Mouse (Mus musculus): ENCODE results near the gene Cutc.

DNA sequence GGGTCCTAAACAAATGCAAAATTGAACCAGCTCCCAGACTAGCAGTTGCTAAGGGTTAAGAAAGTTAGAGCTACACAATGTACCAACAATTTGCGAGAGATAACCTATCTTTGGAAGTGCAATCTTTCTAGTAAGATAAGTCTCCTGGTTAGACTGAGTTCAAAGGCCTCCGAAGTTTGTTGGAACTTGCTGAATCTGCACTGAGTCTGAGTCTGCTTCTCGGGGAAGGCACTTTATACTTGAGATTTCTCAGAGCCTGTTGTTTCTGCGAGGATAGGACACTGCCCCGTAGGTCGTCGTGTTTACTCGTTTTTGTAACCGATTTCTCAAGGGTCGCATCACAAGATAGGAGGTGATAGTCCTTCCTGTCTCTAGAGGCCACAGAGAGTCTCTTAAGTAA, 22.6 kb downstream of the Cutc start:
- TF ChIP-seq ELF1 (IDR thresholded peaks at IDR 0.05; ENCODE audit: low read depth, low read length) (no peak), MAX (IDR thresholded peaks at IDR 0.05; ENCODE audit: low read length) (no peak), IRF4 (IDR thresholded peaks at IDR 0.05; ENCODE audit: low read depth, low read length) (no peak), CTCF (conservative IDR thresholded peaks at IDR 0.05 in 1 of 2, IDR thresholded peaks at IDR 0.05 in 1 of 2; ENCODE audit: low read depth in 2 of 2, low read length in 2 of 2) (no peak), POLR2A (IDR thresholded peaks at IDR 0.05; ENCODE audit: low read depth, low read length) (no peak), PAX5 (IDR thresholded peaks at IDR 0.05; ENCODE audit: low read length) (no peak), MXI1 (IDR thresholded peaks at IDR 0.05; ENCODE audit: low read depth, low read length) (no peak), TBP (conservative IDR thresholded peaks at IDR 0.05; ENCODE audit: low read depth, low read length) (no peak)

Measured in CH12.LX (cell line).